ENCODE assay signal across 8 mouse cellular contexts in the genomic region with DNA sequence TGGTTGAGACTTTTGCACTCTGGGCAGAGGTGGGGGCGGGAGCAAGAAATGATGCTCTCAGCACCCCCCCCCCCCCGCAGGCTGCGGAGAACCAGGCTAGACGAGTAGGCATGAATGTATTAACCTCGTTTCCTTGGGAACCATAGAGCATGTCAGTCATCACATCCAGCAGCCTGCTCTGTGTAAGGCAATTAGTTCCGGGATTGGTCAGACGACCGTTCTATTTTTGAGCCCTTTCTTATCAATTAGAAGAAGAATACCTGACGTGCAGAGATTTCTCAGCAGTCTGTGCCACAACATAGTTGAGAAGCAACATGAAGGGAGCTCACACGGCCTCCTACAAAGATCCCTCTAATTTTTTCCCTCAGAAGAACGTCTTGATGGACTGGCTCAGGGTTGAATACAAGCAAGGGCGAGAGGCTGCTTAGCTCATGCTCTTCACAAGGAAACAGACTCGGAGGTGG. TPM values are rescaled to one million over a fixed set of nuclear protein-coding genes. Genes with fewer than 3 reads are reported as not detected.
A peak's percentile ranks its signal among the peaks of the same experiment; 100 is the strongest.
DNase-seq lines count a peak whose midpoint lies in the region; ATAC-seq lines count a peak whose summit lies in the region.

No protein-coding gene starts in this region.

- intact Hi-C loops in left cerebral cortex, postnatal 36 days (cut with DNase I) = loop anchor here (5.0 kb wide), 1 partner anchor 54 kb away; a partner anchor contains a TSS
- intact Hi-C loops in gastrocnemius, postnatal 14 days (cut with DNase I; ENCODE audit: low total_unique reads) = no loop called here

- peak; percentile 18 for DNase-seq in left cerebral cortex, adult 11 months (ENCODE audit: low spot score)
- DNase-seq in left cerebral cortex, postnatal 36 days (ENCODE audit: low spot score in 2 of 2) = no peak
- DNase-seq in left cerebral cortex, adult 9 months (ENCODE audit: low spot score in 2 of 2) = peak; percentile 18 to 47
- DNase-seq in right cerebral cortex, postnatal 25 days = peak; percentile 11
- no peak for DNase-seq in urinary bladder, postnatal 36 days (ENCODE audit: low spot score in 2 of 2)
- DNase-seq in gastrocnemius, postnatal 14 days = no peak

- WGBS in forebrain, embryonic 16.5 days = 3% methylated on average over 13 of the region's 13 CpGs

- H3K9ac ChIP-seq in forebrain, embryonic 16.5 days (replicated peaks; ENCODE audit: low read depth, low read length) = peak overlapping the region; percentile 39

- H3K27ac ChIP-seq in forebrain, embryonic 16.5 days (ENCODE audit: low read length) = peak overlapping the region; percentile 69

- H3K36me3 ChIP-seq in forebrain, embryonic 16.5 days (ENCODE audit: control insufficient read depth, insufficient read depth) = no peaks in the 10 kb centered on the region

- ATAC-seq in forebrain, embryonic 16.5 days = peak; percentile 97
- no peak for ATAC-seq in CD4-positive, CD25-positive, alpha-beta regulatory T cell, adult 4 months

- H3K4me2 ChIP-seq in forebrain, embryonic 16.5 days (ENCODE audit: low read length) = peak overlapping the region; percentile 53

- H3K4me3 ChIP-seq in forebrain, embryonic 16.5 days (replicated peaks; ENCODE audit: low read length) = peak overlapping the region; percentile 28

- no peaks in the 10 kb centered on the region for H3K9me3 ChIP-seq in forebrain, embryonic 16.5 days (ENCODE audit: control insufficient read depth, low read length)

- no peaks in the 10 kb centered on the region for H3K27me3 ChIP-seq in forebrain, embryonic 16.5 days (replicated peaks; ENCODE audit: control insufficient read depth, insufficient read depth, low read length)

- H3K4me1 ChIP-seq in forebrain, embryonic 16.5 days (replicated peaks; ENCODE audit: control insufficient read depth, insufficient read depth, low read length) = peaks cover 8% of the 10 kb centered on the region; the same call in 1 of the 2 replicates

RNA-seq across cellular contexts. Expression of a gene that starts 53.4 kb away (rescaled TPM):
- 10 to 100 TPM; 16.6 to 22.0 TPM for total RNA-seq in left cerebral cortex, postnatal 36 days (2021)
- 32.8 and 34.7 TPM in 2 replicates for polyA plus RNA-seq in forebrain, embryonic 16.5 days (2015; fragmentation: Nextera tagmentation; extraction: Ambion mirVana)
- polyA plus RNA-seq in CD4-positive, CD25-positive, alpha-beta regulatory T cell, adult 4 months (2017; shearing (Covaris generic)) = 1 to 10 TPM; 6.7 to 6.8 TPM
- under 1 TPM in 1 of 2 experiments, not detected in 1; 0.13 TPM for total RNA-seq in gastrocnemius, postnatal 14 days (2021)

Comparison
In these comparisons a context has a peak if more than half of its experiments do, and no peak if none do; other contexts are left out.
1. DNase-seq: peak in left cerebral cortex, adult 11 months (single experiment), left cerebral cortex, adult 9 months (2 of 2) and right cerebral cortex, postnatal 25 days (single experiment); none in left cerebral cortex, postnatal 36 days (0 of 2), urinary bladder, postnatal 36 days (0 of 2) and gastrocnemius, postnatal 14 days (single experiment).
2. RNA of a gene that starts 53.4 kb away (total RNA-seq): 16.6 to 22.0 TPM in left cerebral cortex, postnatal 36 days; 0.13 TPM in gastrocnemius, postnatal 14 days; every median in the first group is over 10 times any median in the second.